Mouse (Mus musculus): ENCODE results near the gene Exoc5.

- TF ChIP-seq CTCF (IDR thresholded peaks at IDR 0.05; ENCODE audit: borderline replicate concordance, extremely low read depth, insufficient read depth, insufficient read length), result no peak
- TF ChIP-seq POLR2A (IDR thresholded peaks at IDR 0.05; ENCODE audit: borderline replicate concordance, extremely low read depth, insufficient read depth, insufficient read length, poor library complexity, severe bottlenecking), result no peak
Measured at GRCm38 (mm10) chr14:49074361-49074760, 7.9 kb upstream of the Exoc5 start.

All from brain, embryonic 14.5 days (tissue).